Mouse (Mus musculus) cerebellum, postnatal 25 days (tissue): ENCODE data around the gene Dusp8.
"Not testable (repeated sequence)": the region's sequence is repeated elsewhere in the genome, so short reads cannot be mapped to it uniquely, and the experiment has no call there.

ENCODE experiments used
- DNase-seq, 2 experiments: peaks; one replicate each; pipeline ENCODE4 v3.0.0; 2021; ENCODE audit warnings: mixed read lengths in 2 of 2

The Dusp8 gene

GRCm38 (mm10) chr7:142095183-142095931, at the start of gene Dusp8:
Gene Dusp8, minus strand, starts transcription at chr7:142095843.
- DNase-seq, result peak; percentile 99

- DNase-seq, result no peak
These were observed 48.9 kb upstream of the Dusp8 start, which contains the start of gene Gm45337 for GRCm38 (mm10) chr7:142144507-142144906. Gene Gm45337, minus strand, starts transcription at chr7:142144607.

DNA sequence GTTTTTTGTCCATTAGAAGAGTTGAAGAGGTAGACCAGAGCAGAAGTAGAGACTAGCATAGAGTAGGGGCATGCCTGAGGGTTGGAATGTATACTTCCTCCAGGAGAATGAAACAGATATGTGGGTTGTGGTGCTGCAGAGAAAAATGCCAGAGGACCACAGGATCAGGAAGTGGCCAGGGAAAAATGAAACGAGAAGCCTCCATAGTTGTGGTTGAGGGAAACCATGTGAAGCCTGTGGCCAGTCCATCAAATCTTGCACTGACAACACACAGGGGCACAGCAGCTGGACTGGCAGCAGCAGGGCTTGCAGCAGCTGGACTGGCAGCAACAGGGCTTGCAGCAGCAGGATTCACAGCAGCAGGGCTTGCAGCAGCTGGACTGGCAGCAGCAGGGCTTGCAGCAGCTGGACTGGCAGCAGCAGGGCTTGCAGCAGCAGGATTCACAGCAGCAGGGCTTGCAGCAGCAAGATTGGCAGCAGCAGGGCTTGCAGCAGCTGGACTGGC, 47.9 kb upstream of the Dusp8 start:
- not testable (repeated sequence) for DNase-seq

DNA sequence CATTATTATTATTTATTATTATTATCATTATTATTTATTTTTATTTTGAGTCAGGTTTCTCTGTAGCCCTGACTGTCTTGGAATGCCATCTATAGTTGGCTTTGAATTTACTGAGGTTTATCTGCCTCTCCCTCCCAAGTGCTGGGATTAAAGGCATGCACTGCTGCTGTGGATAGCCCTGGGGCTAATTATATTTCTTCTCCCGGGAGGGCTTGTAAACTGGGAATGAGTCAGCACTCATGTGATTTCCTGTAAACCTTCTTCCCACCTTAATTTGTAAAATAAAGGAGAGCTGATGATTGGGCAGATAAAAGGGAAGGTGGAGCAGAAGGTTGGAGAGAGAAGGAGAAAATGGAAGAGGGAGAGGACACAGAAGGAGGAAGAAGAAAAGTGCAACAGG, 45.1 kb upstream of the Dusp8 start:
- DNase-seq, result no peak

GRCm38 (mm10) chr7:142135934-142136333, 40.3 kb upstream of the Dusp8 start, which contains the start of gene Gm39115:
Gene Gm39115, minus strand, starts transcription at chr7:142136034.
- not testable (repeated sequence) for DNase-seq

- peak; percentile 14 to 40 for DNase-seq
These were observed 38.8 kb upstream of the Dusp8 start for GRCm38 (mm10) chr7:142134206-142134995.

DNA sequence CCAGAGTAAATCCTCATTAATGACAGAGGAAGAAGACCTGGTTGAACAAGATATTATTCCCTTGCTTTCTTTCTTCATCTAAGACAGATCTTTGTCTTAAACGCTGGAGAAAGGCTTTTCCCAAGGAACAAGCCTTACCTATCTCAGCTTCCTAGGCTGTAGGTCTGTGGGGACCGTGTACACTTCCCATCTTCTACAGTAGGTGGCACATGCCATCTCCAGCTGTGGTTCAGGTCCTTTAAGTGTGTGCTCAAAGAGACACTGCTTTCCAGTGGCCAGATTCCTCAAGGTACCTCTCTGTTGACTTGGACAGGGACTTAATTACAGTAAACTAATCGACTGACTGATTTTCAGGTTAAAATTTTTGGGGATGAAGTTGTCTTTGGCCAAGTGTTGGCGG, 33.2 kb upstream of the Dusp8 start:
- no peak for DNase-seq

- DNase-seq, result not testable (repeated sequence)
These were observed 25.0 kb upstream of the Dusp8 start, which contains the start of gene Gm45618 for GRCm38 (mm10) chr7:142120629-142121028. Gene Gm45618, minus strand, starts transcription at chr7:142120729.

- DNase-seq, result peak; percentile 14 to 57
These were observed 24.0 kb upstream of the Dusp8 start for GRCm38 (mm10) chr7:142119632-142120031.

- DNase-seq, result no peak
These were observed 9.1 kb upstream of the Dusp8 start for GRCm38 (mm10) chr7:142104747-142105146.

DNA sequence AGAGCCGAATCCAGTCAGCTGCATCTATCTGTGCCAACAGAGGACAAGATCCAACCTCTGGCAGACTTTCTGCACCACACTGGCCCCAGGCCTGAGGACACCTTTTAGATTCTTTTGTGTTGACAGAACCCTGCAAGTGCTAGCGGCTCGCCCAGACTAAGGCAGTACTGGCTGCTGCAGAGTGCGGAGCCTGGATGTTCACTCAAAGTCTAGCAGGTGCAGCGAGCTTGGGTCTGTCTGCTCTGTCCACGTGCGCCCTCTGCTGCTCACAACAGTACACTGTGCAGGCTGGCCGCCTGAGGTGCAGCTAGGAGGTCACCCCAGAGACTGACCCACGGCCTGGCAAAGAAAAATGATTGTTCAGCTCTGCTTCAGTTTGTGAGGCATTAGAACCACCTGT, 2.1 kb upstream of the Dusp8 start:
- DNase-seq, result peak; percentile 89 to 94

GRCm38 (mm10) chr7:142096701-142097100, 1.1 kb upstream of the Dusp8 start:
- peak; percentile 18 to 35 for DNase-seq

DNA sequence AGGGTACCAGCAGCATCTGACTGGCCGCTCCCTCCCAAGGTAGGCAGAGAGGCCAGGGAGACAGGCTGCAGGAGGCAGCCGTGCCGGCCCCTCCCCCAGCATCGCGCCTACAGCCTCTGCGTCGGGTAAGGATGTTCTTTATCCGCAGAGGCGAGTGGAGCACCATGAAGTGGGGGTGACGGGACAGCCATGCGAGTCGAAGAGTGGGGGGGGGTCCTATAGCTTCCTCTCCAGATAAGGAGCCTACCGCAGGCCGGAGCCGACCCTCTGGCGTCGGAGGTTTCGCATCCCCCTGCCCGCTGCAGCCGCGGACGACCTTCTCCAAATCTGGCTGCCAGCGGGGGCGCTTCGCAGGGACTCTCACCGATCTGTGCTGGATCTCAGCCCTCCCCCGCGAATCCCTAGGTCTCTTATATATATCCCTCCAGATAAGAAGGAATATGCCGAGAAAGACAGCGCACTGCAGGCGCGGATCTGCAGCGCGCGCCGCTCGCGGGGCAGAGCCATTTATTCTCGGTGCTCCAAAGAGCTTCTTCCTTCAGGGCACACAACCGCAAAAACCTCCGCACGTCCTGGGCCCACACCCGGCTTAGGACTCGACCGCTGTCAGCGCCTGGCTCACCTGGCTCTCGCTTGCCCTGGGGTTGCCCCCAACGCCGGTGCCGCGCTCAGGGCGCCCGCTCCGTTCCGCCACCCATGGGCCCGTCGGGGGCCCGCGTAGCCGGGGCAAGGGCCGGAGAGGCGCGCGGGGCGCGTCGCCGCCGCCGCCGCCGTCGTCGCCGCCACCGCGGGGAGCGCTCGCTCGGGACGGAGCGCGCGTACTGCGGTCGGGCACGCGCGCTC, 1.1 kb downstream of the Dusp8 start:
- DNase-seq, result peak; percentile 85 to 87

DNA sequence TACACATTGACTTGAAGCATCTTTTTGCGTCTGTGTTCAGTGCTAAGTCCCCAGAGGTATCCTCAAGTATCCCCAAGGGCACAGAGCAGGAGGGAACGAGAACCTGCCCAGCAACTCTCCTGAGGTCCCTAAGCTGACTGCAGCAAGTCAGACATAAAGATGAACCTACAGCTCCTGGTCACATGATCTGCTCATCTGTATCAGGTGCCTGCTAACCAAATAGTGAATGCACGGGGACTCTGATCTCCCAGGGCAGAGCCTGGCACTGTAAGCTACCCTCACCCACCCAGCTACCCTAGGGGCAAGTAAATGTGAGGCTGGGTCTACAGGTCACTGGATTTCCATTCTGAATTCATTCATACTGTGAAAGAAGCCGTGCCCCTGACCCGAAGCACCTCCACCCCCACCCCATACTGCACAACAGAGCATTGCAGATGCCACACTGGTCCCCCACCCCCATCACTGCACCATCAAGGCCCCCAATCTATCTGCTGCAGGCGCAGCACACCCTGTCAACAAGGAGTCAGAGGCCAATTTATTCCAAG, 1.9 kb downstream of the Dusp8 start:
- DNase-seq, result no peak

DNA sequence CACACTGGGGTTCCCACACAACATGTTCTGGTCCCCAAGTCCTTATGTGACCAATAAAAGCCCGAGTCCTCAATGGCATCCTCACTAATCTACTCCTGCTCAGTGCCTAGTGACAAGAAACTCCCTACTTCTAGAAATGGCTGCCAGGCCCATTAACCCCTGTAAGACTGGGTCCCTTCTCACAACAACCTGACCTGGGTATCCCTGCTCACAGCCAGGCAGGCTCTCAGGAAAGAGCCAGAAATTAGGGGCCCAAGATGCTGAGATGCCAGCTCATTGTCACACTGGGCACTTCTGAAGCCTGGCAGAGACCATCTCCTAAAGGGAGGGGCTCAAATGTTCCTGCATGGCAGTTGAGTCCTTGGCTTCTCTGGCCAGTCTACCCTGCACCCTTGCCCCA, 2.7 kb downstream of the Dusp8 start:
- DNase-seq, result peak in 1 of 2 experiments; percentile 22

DNA sequence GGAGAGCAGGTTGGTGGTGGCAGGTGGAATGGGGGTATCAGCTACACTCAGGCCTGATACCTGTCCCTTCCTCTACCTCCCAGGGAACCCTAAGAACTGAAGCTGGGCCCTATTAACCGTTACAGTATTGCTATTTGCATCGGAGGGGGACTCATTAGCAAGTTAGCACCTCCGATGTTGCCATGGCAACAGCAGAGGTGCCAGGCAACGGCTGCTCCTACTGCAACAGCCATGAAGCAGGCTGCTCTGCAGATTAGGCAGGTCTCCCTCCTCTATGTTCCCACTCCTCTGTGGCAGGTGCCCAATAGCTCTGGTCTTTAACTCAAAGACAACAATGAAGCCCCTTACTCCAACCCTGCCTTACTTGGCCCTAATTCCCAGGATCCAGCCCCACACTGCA, 3.8 kb downstream of the Dusp8 start:
- peak; percentile 34 to 35 for DNase-seq

DNA sequence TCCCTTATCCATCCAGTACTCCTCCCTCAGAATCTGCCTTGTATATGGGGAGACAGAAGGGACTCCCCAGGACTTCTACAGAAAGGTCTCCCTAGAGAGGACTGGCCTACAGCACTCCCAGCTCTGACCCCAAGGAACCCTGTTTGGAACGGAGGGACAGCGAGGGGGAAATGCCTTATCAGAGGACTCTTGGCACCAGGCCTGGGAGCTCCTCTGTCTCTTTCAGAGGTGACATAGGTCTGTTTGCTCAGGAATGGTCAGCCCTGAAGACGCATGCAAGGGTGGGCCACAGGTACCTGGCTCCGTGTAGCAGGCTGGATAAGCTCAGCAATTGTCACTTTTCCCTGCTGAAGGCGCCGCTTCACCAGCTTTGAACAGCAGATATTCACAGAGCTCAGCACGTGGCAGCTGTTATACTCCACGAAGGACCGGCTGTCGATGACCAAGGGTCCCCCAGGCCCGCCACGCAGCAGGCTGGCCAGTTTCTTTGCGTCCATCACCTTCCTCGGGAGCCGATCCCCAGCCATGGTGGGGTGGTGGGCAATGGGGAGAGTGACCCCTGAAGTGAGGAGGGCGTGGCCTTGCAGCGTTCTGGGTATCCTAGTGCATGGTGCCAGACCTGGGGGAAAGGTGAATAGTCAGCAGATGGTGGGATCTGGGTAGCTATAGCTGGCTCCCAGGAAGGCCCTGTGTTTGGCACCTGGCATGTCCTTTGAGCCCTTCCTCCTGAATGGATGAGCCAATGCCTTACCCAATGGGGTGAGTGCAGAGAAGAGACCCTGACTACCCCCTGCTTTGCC, 5.8 kb downstream of the Dusp8 start:
- DNase-seq, result peak; percentile 43 to 53

DNA sequence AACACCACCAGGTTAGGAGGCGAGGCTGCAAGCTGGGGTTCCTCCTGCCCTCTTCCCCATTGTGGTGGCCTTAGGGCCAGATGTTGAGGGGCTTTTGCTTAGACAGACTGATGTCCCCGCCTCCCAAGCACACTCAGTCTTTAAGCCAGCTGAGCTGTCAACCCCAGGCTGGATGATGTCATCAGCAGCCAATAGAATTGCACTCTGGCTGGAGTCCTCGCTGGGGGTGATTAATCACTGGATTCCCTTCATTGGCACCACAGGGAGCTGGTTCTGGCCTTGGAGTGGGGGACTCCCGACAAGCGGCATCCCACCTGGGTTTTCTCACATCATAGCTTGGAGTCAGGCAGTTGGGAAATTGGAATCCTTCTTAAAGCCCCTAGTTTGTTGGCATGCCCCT, 6.8 kb downstream of the Dusp8 start:
- peak; percentile 42 to 52 for DNase-seq

- no peak for DNase-seq
These were observed 8.5 kb downstream of the Dusp8 start for GRCm38 (mm10) chr7:142087069-142087652.

GRCm38 (mm10) chr7:142086159-142086905, 9.3 kb downstream of the Dusp8 start:
- no peak for DNase-seq
